Mouse (Mus musculus) myocyte (in vitro differentiated cells): ENCODE measurements at regions not wholly inside any gene's neighbourhood (a gene's known extent, or its start where the extent isn't known, plus 50 kb on each side); places are given as distances from the start of the nearest gene placed in this dataset.
"Not testable (repeated sequence)": the region's sequence is repeated elsewhere in the genome, so short reads cannot be mapped to it uniquely, and the experiment has no call there.

Experiments used
- H3K27me3 ChIP-seq: one replicate; pipeline ENCODE4 v1.6.1; 2011; ENCODE audit not compliant: control insufficient read depth, insufficient read depth, insufficient read length
- H3K36me3 ChIP-seq: one replicate; pipeline ENCODE4 v1.6.1; 2011; ENCODE audit not compliant: control insufficient read depth, insufficient read depth
- H3K4me2 ChIP-seq: one replicate; pipeline ENCODE4 v1.6.1; 2011; ENCODE audit warnings: low read depth, control low read depth
- H3K4me3 ChIP-seq: one replicate; pipeline ENCODE4 v1.5.1; 2011; ENCODE audit warnings: mild to moderate bottlenecking, control low read depth, moderate library complexity
- H3K79me2 ChIP-seq: one replicate; pipeline ENCODE4 v1.6.1; 2011; ENCODE audit not compliant: control insufficient read depth, insufficient read depth
- H3ac ChIP-seq: one replicate; pipeline ENCODE4 v1.6.1; 2011; ENCODE audit not compliant: control insufficient read depth, insufficient read length
- CEBPB ChIP-seq: IDR thresholded peaks from 2 replicates; pipeline ENCODE4 v1.6.1; 2011; ENCODE audit warnings: mild to moderate bottlenecking, moderate library complexity; ENCODE audit not compliant: poor library complexity, insufficient read depth, severe bottlenecking
- E2F4 ChIP-seq: IDR thresholded peaks from one replicate; pipeline ENCODE4 v1.6.1; 2011; ENCODE audit warnings: mild to moderate bottlenecking, control low read depth, moderate library complexity; ENCODE audit not compliant: insufficient read depth
- MAX ChIP-seq: IDR thresholded peaks from one replicate; pipeline ENCODE4 v1.6.1; 2011; ENCODE audit warnings: low read depth, mild to moderate bottlenecking, control low read depth
- MYOD1 ChIP-seq, 3 experiments: IDR thresholded peaks; one replicate each; pipeline ENCODE4 v1.6.1; 2011; ENCODE audit warnings: control low read depth in 2 of 3, low read depth in 2 of 3, mild to moderate bottlenecking in 2 of 3, moderate library complexity in 1 of 3; ENCODE audit not compliant: insufficient read length in 2 of 3, control insufficient read depth in 1 of 3
- MYOG ChIP-seq, 3 experiments: IDR thresholded peaks; one replicate each; pipeline ENCODE4 v1.6.1; 2011; ENCODE audit warnings: control low read depth in 2 of 3, low read depth in 2 of 3, mild to moderate bottlenecking in 2 of 3; ENCODE audit not compliant: insufficient read length in 2 of 3, control insufficient read depth in 1 of 3, insufficient read depth in 1 of 3
- POLR2A ChIP-seq: IDR thresholded peaks from one replicate; pipeline ENCODE4 v1.6.1; 2011; ENCODE audit warnings: low read depth, mild to moderate bottlenecking, control low read depth, moderate library complexity; ENCODE audit not compliant: insufficient read length
- POLR2AphosphoS2 ChIP-seq: IDR thresholded peaks from one replicate; pipeline ENCODE4 v1.6.1; 2011; ENCODE audit warnings: low read depth, control low read depth; ENCODE audit not compliant: insufficient read length
- REST ChIP-seq: IDR thresholded peaks from one replicate; pipeline ENCODE4 v1.6.1; 2011; ENCODE audit warnings: mild to moderate bottlenecking, control low read depth, moderate library complexity; ENCODE audit not compliant: insufficient read depth, insufficient read length
- SRF ChIP-seq: IDR thresholded peaks from one replicate; pipeline ENCODE4 v1.6.1; 2011; ENCODE audit warnings: low read depth; ENCODE audit not compliant: control insufficient read depth, insufficient read length
- TCF12 ChIP-seq: IDR thresholded peaks from one replicate; pipeline ENCODE4 v1.6.1; 2011; ENCODE audit warnings: mild to moderate bottlenecking, control low read depth; ENCODE audit not compliant: poor library complexity, insufficient read depth, severe bottlenecking
- TCF3 ChIP-seq: IDR thresholded peaks from one replicate; pipeline ENCODE4 v1.6.1; 2011; ENCODE audit warnings: low read depth, control low read depth; ENCODE audit not compliant: insufficient read length
- USF1 ChIP-seq: IDR thresholded peaks from one replicate; pipeline ENCODE4 v1.6.1; 2011; ENCODE audit warnings: low read depth, mild to moderate bottlenecking, control low read depth, moderate library complexity

DNA sequence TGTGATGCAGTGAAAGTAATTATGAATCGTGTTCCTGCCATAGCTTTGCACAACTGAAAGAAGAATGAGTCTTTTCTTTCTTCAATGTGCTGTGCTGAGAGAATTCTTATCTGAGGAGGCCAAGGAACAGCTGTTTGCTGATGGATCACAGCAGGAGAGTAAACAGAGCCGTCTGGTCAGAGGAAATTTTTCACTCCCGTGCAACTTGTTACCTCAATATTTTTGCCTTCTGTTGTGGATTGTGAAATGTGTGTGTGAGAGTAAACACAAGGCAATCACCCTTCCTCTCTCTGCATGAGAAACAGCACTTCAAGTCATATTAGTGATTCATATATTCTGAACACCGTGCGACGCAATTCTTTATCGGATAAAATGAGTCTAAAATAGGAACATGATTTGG lies 171.9 kb downstream of the Epm2a start:
- H3K4me3 ChIP-seq, result no peak overlapping the region
- H3ac ChIP-seq, result no peak overlapping the region

DNA sequence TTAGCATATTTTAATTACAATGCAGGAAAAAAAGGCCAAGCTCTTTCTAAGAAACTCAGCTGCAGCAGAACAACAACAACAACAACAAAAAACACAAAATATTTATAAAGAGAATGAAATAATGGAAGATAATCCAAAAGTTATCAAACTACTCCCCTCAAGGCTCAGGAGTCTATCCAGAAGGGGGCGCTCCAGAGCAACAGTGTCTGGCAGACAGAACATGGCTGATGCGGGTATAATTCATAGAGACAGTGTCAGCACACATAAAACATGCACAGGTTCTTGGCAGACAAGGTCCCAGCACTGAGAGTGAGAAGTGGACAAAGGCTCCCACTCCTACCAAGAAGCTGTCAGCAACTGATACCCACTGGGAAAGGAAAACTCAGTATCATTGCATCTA lies 173.9 kb downstream of the Epm2a start:
- H3ac ChIP-seq, result no peak overlapping the region
- H3K4me2 ChIP-seq, result no peak overlapping the region
- no peaks in the 10 kb centered on the region for H3K36me3 ChIP-seq
- TF ChIP-seq CEBPB, result no peak
- no peak for TF ChIP-seq REST
- no peak for TF ChIP-seq POLR2AphosphoS2
- no peak for TF ChIP-seq MYOD1 (IDR thresholded peaks at IDR 0.05; ENCODE audit: control insufficient read depth in 1 of 3, insufficient read length in 2 of 3, low read depth in 2 of 3)
- no peak for TF ChIP-seq MAX
- no peaks in the 10 kb centered on the region for H3K27me3 ChIP-seq
- H3K4me3 ChIP-seq, result no peak overlapping the region
- no peaks in the 10 kb centered on the region for H3K79me2 ChIP-seq

More for the DNA sequence above, 171.9 kb downstream of the Epm2a start:
- H3K36me3 ChIP-seq, result no peaks in the 10 kb centered on the region
- no peaks in the 10 kb centered on the region for H3K79me2 ChIP-seq
- H3K27me3 ChIP-seq, result no peaks in the 10 kb centered on the region
- no peak overlapping the region for H3K4me2 ChIP-seq
- no peak for TF ChIP-seq MYOD1 (IDR thresholded peaks at IDR 0.05; ENCODE audit: control insufficient read depth in 1 of 3, insufficient read length in 2 of 3, low read depth in 2 of 3)
- TF ChIP-seq REST, result no peak
- no peak for TF ChIP-seq MYOG (IDR thresholded peaks at IDR 0.05; ENCODE audit: control insufficient read depth in 1 of 3, insufficient read depth in 1 of 3, insufficient read length in 2 of 3, low read depth in 2 of 3)
- no peak for TF ChIP-seq SRF

DNA sequence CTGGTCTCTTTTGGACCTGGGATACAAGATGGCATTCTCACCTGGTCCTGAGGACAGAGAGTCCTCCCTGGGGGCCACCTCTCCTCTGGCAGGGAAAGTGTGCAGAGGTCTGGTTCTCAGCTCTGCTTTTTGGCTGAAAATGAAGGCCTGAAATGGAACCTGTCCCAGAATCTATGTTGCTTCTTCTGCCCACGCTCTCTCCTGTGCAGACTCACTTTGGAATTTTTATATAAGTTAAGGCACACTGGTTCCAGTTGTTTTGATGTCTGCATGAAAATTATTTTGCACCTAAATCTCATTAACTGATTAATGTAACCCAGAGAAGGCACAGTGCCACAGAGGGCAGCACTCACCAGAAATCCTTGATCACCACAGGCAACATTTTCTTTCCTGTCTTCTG lies 188.1 kb downstream of the Epm2a start:
- Histone ChIP-seq H3K79me2 (no peaks in the 10 kb centered on the region), H3K4me3 (no peak overlapping the region)

DNA sequence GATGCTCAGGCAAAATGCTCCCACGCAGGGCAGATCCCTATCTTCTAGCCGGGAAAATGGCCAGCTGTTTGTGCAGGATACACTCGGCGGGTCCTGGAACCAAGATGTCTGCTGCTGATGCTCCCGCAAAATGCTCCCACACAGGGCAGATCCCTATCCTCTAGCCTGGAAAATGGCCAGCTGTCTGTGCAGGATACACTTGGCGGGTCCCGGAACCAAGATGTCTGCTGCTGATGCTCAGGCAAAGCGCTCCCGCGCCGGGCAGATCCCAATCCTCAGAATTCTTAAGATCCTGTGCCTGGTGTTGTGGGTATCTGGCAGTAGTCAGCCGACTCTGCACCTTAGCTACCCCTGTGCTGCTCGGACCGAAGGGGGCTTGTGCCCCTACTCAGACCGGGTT lies 212.2 kb downstream of the Epm2a start:
- H3K4me2 ChIP-seq, H3K4me3 ChIP-seq, H3K79me2 ChIP-seq, H3K36me3 ChIP-seq, H3ac ChIP-seq, H3K27me3 ChIP-seq: not testable (repeated sequence)

More for the DNA sequence above, 188.1 kb downstream of the Epm2a start:
- no peaks in the 10 kb centered on the region for H3K27me3 ChIP-seq
- H3K4me2 ChIP-seq, result no peak overlapping the region
- TF ChIP-seq POLR2AphosphoS2, result no peak
- no peak for TF ChIP-seq MYOD1 (IDR thresholded peaks at IDR 0.05; ENCODE audit: control insufficient read depth in 1 of 3, insufficient read length in 2 of 3, low read depth in 2 of 3)
- TF ChIP-seq E2F4, result no peak
- TF ChIP-seq MYOG (IDR thresholded peaks at IDR 0.05; ENCODE audit: control insufficient read depth in 1 of 3, insufficient read depth in 1 of 3, insufficient read length in 2 of 3, low read depth in 2 of 3), result no peak
- TF ChIP-seq USF1, result no peak
- no peak for TF ChIP-seq TCF3
- no peak for TF ChIP-seq REST
- no peak for TF ChIP-seq TCF12
- no peak for TF ChIP-seq MAX
- no peak for TF ChIP-seq CEBPB
- TF ChIP-seq POLR2A, result no peak
- no peak for TF ChIP-seq SRF
- H3ac ChIP-seq, result no peak overlapping the region
- H3K36me3 ChIP-seq, result no peaks in the 10 kb centered on the region

DNA sequence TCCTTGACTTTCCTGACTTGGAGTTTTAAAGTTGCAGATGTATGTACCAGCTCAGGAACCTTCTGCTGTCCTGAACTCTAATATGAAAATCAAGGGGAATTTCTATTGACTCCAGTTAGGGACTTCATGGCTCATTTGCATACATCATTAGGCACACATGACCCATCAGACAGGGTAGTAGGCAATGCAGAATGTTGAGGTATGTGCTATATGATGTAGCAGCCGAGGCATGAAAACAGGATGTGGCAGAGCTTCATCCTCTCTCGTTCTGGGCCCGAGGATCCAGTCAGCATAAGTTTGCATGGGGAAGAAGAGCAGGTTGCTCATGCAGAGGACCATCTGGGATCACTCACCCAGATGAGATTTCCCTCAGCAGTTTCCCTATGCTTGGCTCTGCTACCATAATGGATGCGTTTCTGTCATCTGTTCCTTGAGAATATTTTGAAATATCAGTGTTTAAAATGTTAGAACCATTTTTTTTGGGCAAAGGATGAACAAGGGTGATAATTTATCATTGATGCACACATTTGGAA lies 227.4 kb downstream of the Epm2a start:
- no peak overlapping the region for H3K4me2 ChIP-seq
- H3K4me3 ChIP-seq, result no peak overlapping the region
- TF ChIP-seq CEBPB (no peak), TCF3 (no peak), POLR2A (no peak), MYOD1 (IDR thresholded peaks at IDR 0.05; ENCODE audit: control insufficient read depth in 1 of 3, insufficient read length in 2 of 3, low read depth in 2 of 3) (no peak), TCF12 (no peak), REST (no peak)
- H3K79me2 ChIP-seq, result no peaks in the 10 kb centered on the region
- H3K36me3 ChIP-seq, result no peaks in the 10 kb centered on the region
- H3ac ChIP-seq, result no peak overlapping the region
- no peaks in the 10 kb centered on the region for H3K27me3 ChIP-seq

DNA sequence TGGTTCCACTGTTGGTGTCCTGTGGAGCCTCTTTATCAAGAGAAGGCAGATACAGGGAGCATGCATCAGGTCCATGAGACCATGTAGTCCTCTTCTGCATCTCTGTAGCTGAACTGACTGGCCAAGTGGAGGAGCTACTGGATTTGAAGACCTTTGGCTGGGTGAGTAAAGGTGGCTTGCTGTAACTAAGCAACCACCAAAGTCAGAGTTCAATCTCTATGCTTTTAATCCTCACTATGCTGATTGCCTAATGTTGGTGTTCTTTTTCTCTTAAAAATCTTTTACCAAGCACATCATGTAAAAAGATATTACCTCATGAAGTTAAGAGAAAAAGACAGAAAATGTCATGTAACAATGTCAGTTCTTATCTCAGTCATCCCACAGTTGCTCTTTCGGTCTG lies 265.2 kb downstream of the Epm2a start:
- Histone ChIP-seq H3K79me2 (no peaks in the 10 kb centered on the region), H3K36me3 (no peaks in the 10 kb centered on the region), H3K4me3 (no peak overlapping the region), H3ac (no peak overlapping the region), H3K4me2 (no peak overlapping the region), H3K27me3 (no peaks in the 10 kb centered on the region)
- TF ChIP-seq TCF12 (no peak), MYOG (IDR thresholded peaks at IDR 0.05; ENCODE audit: control insufficient read depth in 1 of 3, insufficient read depth in 1 of 3, insufficient read length in 2 of 3, low read depth in 2 of 3) (no peak), MAX (no peak)

DNA sequence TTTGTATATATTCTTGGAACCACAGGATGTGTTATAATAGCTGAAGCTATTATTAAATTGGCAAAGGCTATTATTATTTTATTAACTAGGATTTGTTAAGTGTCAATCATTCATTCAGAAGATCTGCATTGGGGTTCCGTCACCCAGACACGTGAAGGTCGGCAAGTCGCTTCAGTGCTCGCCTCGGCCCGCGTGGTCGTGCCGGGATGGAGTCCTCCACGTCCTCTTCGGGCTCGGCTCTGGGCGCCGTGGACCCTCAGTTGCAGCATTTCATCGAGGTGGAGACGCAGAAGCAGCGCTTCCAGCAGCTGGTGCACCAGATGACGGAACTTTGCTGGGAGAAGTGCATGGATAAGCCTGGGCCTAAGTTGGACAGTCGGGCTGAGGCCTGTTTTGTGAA lies 265.9 kb downstream of the Epm2a start:
- H3K4me2 ChIP-seq, H3K36me3 ChIP-seq, H3ac ChIP-seq, H3K27me3 ChIP-seq, H3K4me3 ChIP-seq, H3K79me2 ChIP-seq: not testable (repeated sequence)
